Mouse (Mus musculus): ENCODE results near the gene Car8. TPM values are rescaled to one million over a fixed set of nuclear protein-coding genes. Genes with fewer than 3 reads are reported as not detected.
A peak's percentile ranks its signal among the peaks of the same experiment; 100 is the strongest.

Car8 gene
- total and polyA plus RNA-seq, 3 experiments = 0.31 TPM; not detected in 1

DNA sequence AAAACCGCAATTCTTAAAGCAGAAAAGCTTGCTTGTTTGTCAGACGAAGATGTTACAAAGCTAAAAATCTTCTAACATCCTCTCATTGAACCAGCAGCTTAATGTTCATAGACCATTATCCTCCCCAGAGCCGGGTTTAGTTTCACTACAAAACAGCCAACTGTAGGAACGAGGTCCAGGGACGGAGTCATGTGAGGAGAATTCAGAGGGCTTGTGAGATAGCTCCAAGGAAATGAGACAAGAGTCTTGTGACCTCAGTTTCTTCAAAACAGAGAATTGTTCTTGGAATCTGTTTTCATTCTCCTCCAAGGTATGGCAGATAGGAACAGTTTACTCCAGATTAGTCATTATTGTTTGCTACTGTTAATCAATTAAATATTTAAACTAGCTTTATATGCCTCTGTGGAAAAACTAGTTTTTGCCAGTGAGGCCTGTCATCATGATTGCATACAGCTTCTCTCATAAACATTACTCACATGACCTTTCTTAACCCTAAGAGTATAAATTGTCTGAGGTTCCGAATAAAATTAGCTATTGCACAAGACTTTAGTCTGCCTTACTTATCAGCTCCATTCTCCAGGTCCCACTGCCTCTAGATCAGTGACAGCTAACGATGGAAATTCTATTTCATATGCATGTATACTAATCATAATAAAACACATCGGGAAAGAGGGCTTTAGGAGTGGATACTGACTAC is 25.8 kb downstream of the Car8 start:
- Histone ChIP-seq H3K4me1 (ENCODE audit: control insufficient read depth in 1 of 2, insufficient read depth in 2 of 2, low read length in 2 of 2) (peaks cover 7 to 18% of the 10 kb centered on the region in 2 experiments), H3K27me3 (ENCODE audit: control insufficient read depth in 1 of 2, insufficient read depth in 2 of 2, low read length in 2 of 2) (no peaks in the 10 kb centered on the region), H3K9me3 (replicated peaks; ENCODE audit: insufficient read depth, low read length) (no peaks in the 10 kb centered on the region), H3K4me3 (ENCODE audit: control insufficient read depth in 1 of 2, insufficient read depth in 1 of 2, low read depth in 2 of 2, low read length in 2 of 2) (no peak overlapping the region), H3K79me2 (ENCODE audit: control insufficient read depth, insufficient read depth, low read length, poor library complexity) (no peaks in the 10 kb centered on the region), H3K9ac (ENCODE audit: control insufficient read depth, low read depth, low read length, poor library complexity, severe bottlenecking) (no peak overlapping the region), H3K36me3 (ENCODE audit: control insufficient read depth in 1 of 2, insufficient read depth in 2 of 2, low read length in 2 of 2) (peaks cover 0 to 20% of the 10 kb centered on the region in 2 experiments; a peak in 2 of 4 replicates), H3K27ac (ENCODE audit: control insufficient read depth, low read depth, low read length) (no peak overlapping the region)
- TF ChIP-seq MYB (IDR thresholded peaks at IDR 0.05; ENCODE audit: low read depth, low read length) = no peak
- no peak for TF ChIP-seq POLR2A (IDR thresholded peaks at IDR 0.05; ENCODE audit: control insufficient read depth in 1 of 2, insufficient read depth in 1 of 2, low read depth in 1 of 2, low read length in 2 of 2, poor library complexity in 1 of 2)
- TF ChIP-seq KAT2A (conservative IDR thresholded peaks at IDR 0.05; ENCODE audit: low read depth, low read length) = no peak
- no peak for TF ChIP-seq RCOR1 (IDR thresholded peaks at IDR 0.05; ENCODE audit: low read depth, low read length)
- no peak for TF ChIP-seq ETS1 (IDR thresholded peaks at IDR 0.05; ENCODE audit: low read depth, low read length)
- TF ChIP-seq SIN3A (IDR thresholded peaks at IDR 0.05; ENCODE audit: low read length) = no peak
- no peak for TF ChIP-seq POLR2AphosphoS2 (IDR thresholded peaks at IDR 0.05; ENCODE audit: low read length)
- TF ChIP-seq ZNF384 (IDR thresholded peaks at IDR 0.05; ENCODE audit: low read depth, low read length) = no peak
- TF ChIP-seq EP300 (IDR thresholded peaks at IDR 0.05; ENCODE audit: low read depth in 1 of 2, low read length in 2 of 2) = no peak
- TF ChIP-seq MAX (IDR thresholded peaks at IDR 0.05; ENCODE audit: low read length) = no peak
- no peak for TF ChIP-seq NELFE (IDR thresholded peaks at IDR 0.05; ENCODE audit: low read depth, low read length)
- TF ChIP-seq POLR2AphosphoS5 (IDR thresholded peaks at IDR 0.05; ENCODE audit: borderline replicate concordance, low read depth, low read length) = no peak
- no peak for TF ChIP-seq ELF1 (IDR thresholded peaks at IDR 0.05; ENCODE audit: low read depth, low read length)
- TF ChIP-seq CHD1 (IDR thresholded peaks at IDR 0.05; ENCODE audit: low read depth, low read length) = no peak
- TF ChIP-seq MAFK (IDR thresholded peaks at IDR 0.05; ENCODE audit: borderline replicate concordance, low read depth, low read length) = no peak
- TF ChIP-seq TAL1 (IDR thresholded peaks at IDR 0.05; ENCODE audit: low read length) = no peak
- TF ChIP-seq MXI1 (IDR thresholded peaks at IDR 0.05; ENCODE audit: low read depth, low read length) = no peak
- no peak for TF ChIP-seq CHD2 (IDR thresholded peaks at IDR 0.05; ENCODE audit: low read length)
- no peak for TF ChIP-seq TBP (IDR thresholded peaks at IDR 0.05; ENCODE audit: low read depth, low read length)
- DNase-seq (ENCODE audit: low read depth, low spot score) = no peak

DNA sequence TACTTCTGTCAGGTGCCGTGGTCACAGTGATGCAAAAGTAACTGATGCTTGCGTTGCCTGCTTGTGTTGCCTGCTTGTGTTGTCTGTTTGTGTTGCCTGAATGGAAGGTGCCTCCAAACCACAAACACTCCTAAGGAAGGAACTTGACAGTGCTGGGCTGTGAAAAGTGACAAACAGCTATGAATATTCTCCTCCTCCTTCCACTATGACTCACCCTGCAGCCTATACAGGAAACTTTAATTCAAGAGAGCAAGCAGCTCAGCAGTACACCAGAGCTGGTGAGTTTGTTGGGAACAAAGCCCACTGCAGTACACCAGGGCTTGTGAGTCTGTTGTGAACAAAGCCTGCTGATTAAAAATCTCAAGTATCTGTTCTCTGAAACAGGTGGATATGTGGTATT is 28.4 kb downstream of the Car8 start:
- no peak overlapping the region for H3K27ac ChIP-seq (ENCODE audit: control insufficient read depth, low read depth, low read length)
- peak; percentile 59 for DNase-seq (ENCODE audit: low read depth, low spot score)
- peaks cover 9 to 13% of the 10 kb centered on the region in 2 experiments for H3K4me1 ChIP-seq (ENCODE audit: control insufficient read depth in 1 of 2, insufficient read depth in 2 of 2, low read length in 2 of 2)
- no peaks in the 10 kb centered on the region for H3K9me3 ChIP-seq (replicated peaks; ENCODE audit: insufficient read depth, low read length)
- TF ChIP-seq JUND (IDR thresholded peaks at IDR 0.05; ENCODE audit: low read depth, low read length) (0 out of 2 replicates have a peak, but pooled peaks have one; percentile 38), HCFC1 (IDR thresholded peaks at IDR 0.05; ENCODE audit: low read depth, low read length) (no peak)
- H3K4me3 ChIP-seq (ENCODE audit: control insufficient read depth in 1 of 2, insufficient read depth in 1 of 2, low read depth in 2 of 2, low read length in 2 of 2) = no peak overlapping the region
- no peaks in the 10 kb centered on the region for H3K27me3 ChIP-seq (ENCODE audit: control insufficient read depth in 1 of 2, insufficient read depth in 2 of 2, low read length in 2 of 2)
- H3K79me2 ChIP-seq (ENCODE audit: control insufficient read depth, insufficient read depth, low read length, poor library complexity) = no peaks in the 10 kb centered on the region
- H3K9ac ChIP-seq (ENCODE audit: control insufficient read depth, low read depth, low read length, poor library complexity, severe bottlenecking) = no peak overlapping the region
- H3K36me3 ChIP-seq (ENCODE audit: control insufficient read depth in 1 of 2, insufficient read depth in 2 of 2, low read length in 2 of 2) = peaks cover 0 to 19% of the 10 kb centered on the region in 2 experiments; a peak in 2 of 4 replicates

All from MEL (cell line).